Mouse (Mus musculus) thymus, adult 2 months (tissue): Measurements from ENCODE around the gene Slc22a21. TPM values are rescaled to one million over a fixed set of nuclear protein-coding genes. Genes with fewer than 3 reads are reported as not detected.

Experiments used
- DNase-seq: peaks from one replicate; pipeline ENCODE4 v3.0.0; 2021
- H3K27ac ChIP-seq: fragments of 200-500 bp; 2 replicates; pipeline ENCODE4 v1.5.1; 2012; ENCODE audit warnings: low read length, control low read depth; ENCODE audit not compliant: control insufficient read depth, insufficient read depth
- H3K27me3 ChIP-seq: fragments of 200-500 bp; 2 replicates; pipeline ENCODE4 v1.6.1; 2012; ENCODE audit warnings: mild to moderate bottlenecking, low read length, moderate library complexity, mixed read lengths; ENCODE audit not compliant: control insufficient read depth, insufficient read depth
- H3K36me3 ChIP-seq: fragments of 200-500 bp; 2 replicates; pipeline ENCODE4 v1.6.1; 2012; ENCODE audit warnings: mild to moderate bottlenecking, low read length, moderate library complexity; ENCODE audit not compliant: control insufficient read depth, insufficient read depth
- H3K4me1 ChIP-seq: fragments of 200-500 bp; replicated peaks from 2 replicates; pipeline ENCODE4 v1.6.1; 2012; ENCODE audit warnings: low read length; ENCODE audit not compliant: control insufficient read depth, insufficient read depth
- H3K4me3 ChIP-seq: fragments of 200-500 bp; 2 replicates; pipeline ENCODE4 v1.5.1; 2012; ENCODE audit warnings: mild to moderate bottlenecking, low read length, control low read depth, moderate library complexity; ENCODE audit not compliant: control insufficient read depth, insufficient read depth
- CTCF ChIP-seq: fragments of 200-500 bp; IDR thresholded peaks from 2 replicates; pipeline ENCODE4 v1.5.1; 2012; ENCODE audit warnings: mild to moderate bottlenecking, control low read depth, low read length, moderate library complexity, borderline replicate concordance; ENCODE audit not compliant: control insufficient read depth, poor library complexity, insufficient read depth; ENCODE audit errors: extremely low read depth
- POLR2A ChIP-seq: fragments of 200-500 bp; IDR thresholded peaks from 2 replicates; pipeline ENCODE4 v1.6.1; 2012; ENCODE audit warnings: mild to moderate bottlenecking, low read length, control low read depth, moderate library complexity; ENCODE audit not compliant: control insufficient read depth, poor library complexity, insufficient read depth; ENCODE audit errors: extremely low read depth
- WGBS: fragments of 180-500 bp; shearing (Covaris S2); methylation state at CpG from one replicate; pipeline ENCODE4 v1.1.7; 2018; 5-methylcytosine and 5-hydroxymethylcytosine counted together
- polyA plus RNA-seq: library from polyadenylated mRNA; depleted of rRNA; stranded (reverse); fragments of >200 nt; gene quantifications from 2 replicates; pipeline ENCODE4 v1.2.3, GENCODE M21; 2012; rRNA removed

Slc22a21 gene
- 0.87 and 1.3 TPM in 2 replicates for polyA plus RNA-seq

GRCm38 (mm10) chr11:53979788-53980621, at the start of gene Slc22a21:
Slc22a21 (minus strand) TSS chr11:53980332.
- peaks cover 12% of the 10 kb centered on the region for H3K4me1 ChIP-seq
- 2% methylated on average over 73 of the region's 73 CpGs for WGBS
- TF ChIP-seq POLR2A, result no peak
- TF ChIP-seq CTCF, result no peak
- H3K4me3 ChIP-seq, result peak within 1 kb of the TSS; percentile 46
- H3K36me3 ChIP-seq, result no peaks in the 10 kb centered on the region
- DNase-seq, result peak; percentile 42
- no peak within 1 kb of the TSS for H3K27ac ChIP-seq
- peaks cover 3% of the 10 kb centered on the region for H3K27me3 ChIP-seq

- Histone ChIP-seq H3K36me3 (no peaks in the 10 kb centered on the region), H3K27ac (no peak overlapping the region), H3K27me3 (peaks cover 8% of the 10 kb centered on the region; the same call in 1 of the 2 replicates), H3K4me3 (no peak overlapping the region), H3K4me1 (peaks cover 11% of the 10 kb centered on the region; the same call in 1 of the 2 replicates)
- no peak for DNase-seq
- TF ChIP-seq CTCF, result no peak
- no peak for TF ChIP-seq POLR2A
- WGBS, result 28% methylated on average over 4 of the region's 4 CpGs
These were observed 48.9 kb upstream of the Slc22a21 start for GRCm38 (mm10) chr11:54028997-54029396.

GRCm38 (mm10) chr11:54028044-54028951, 48.2 kb upstream of the Slc22a21 start, which contains the start of gene Slc22a4:
Slc22a4 (minus strand) TSS chr11:54028090.
- no peak for TF ChIP-seq CTCF
- no peak for TF ChIP-seq POLR2A
- peaks cover 8% of the 10 kb centered on the region; the same call in 1 of the 2 replicates for H3K27me3 ChIP-seq
- 6% methylated on average over 61 of the region's 61 CpGs for WGBS
- peak within 1 kb of the TSS; percentile 31 for H3K4me3 ChIP-seq
- peaks cover 11% of the 10 kb centered on the region; the same call in 1 of the 2 replicates for H3K4me1 ChIP-seq
- peak; percentile 26 for DNase-seq
- H3K27ac ChIP-seq, result no peak within 1 kb of the TSS
- H3K36me3 ChIP-seq, result no peaks in the 10 kb centered on the region

GRCm38 (mm10) chr11:54027131-54028043, 47.3 kb upstream of the Slc22a21 start:
- Histone ChIP-seq H3K4me1 (peaks cover 11% of the 10 kb centered on the region; the same call in 1 of the 2 replicates), H3K36me3 (no peaks in the 10 kb centered on the region), H3K4me3 (peak overlapping the region; percentile 31), H3K27ac (no peak overlapping the region), H3K27me3 (peaks cover 8% of the 10 kb centered on the region; the same call in 1 of the 2 replicates)
- DNase-seq, result no peak
- no peak for TF ChIP-seq CTCF
- TF ChIP-seq POLR2A, result no peak
- 53% methylated on average over 31 of the region's 31 CpGs for WGBS

GRCm38 (mm10) chr11:54026491-54027041, 46.4 kb upstream of the Slc22a21 start:
- no peak overlapping the region for H3K27ac ChIP-seq
- H3K4me3 ChIP-seq, result no peak overlapping the region
- TF ChIP-seq POLR2A, result no peak
- no peak for TF ChIP-seq CTCF
- 94% methylated on average over 1 of the region's 1 CpGs for WGBS
- no peaks in the 10 kb centered on the region for H3K36me3 ChIP-seq
- DNase-seq, result no peak
- H3K4me1 ChIP-seq, result peaks cover 11% of the 10 kb centered on the region; the same call in 1 of the 2 replicates
- peaks cover 8% of the 10 kb centered on the region; the same call in 1 of the 2 replicates for H3K27me3 ChIP-seq
